Mouse (Mus musculus): Measurements from ENCODE around the gene Scamp5. TPM values are rescaled to one million over a fixed set of nuclear protein-coding genes. Genes with fewer than 3 reads are reported as not detected.

The Scamp5 gene
- not detected for polyA plus RNA-seq (2017; shearing (Covaris generic))

GRCm38 (mm10) chr9:57467896-57468549 lies at the start of gene Scamp5:
TSS of gene Scamp5 (minus strand) at chr9:57468060.

GRCm38 (mm10) chr9:57503622-57504380 lies 35.9 kb upstream of the Scamp5 start, which contains the start of gene Rpp25:
TSS of gene Rpp25 (plus strand) at chr9:57504026.

GRCm38 (mm10) chr9:57439522-57440295 lies 28.2 kb downstream of the Scamp5 start, which contains the start of gene Ppcdc:
TSS of gene Ppcdc (minus strand) at chr9:57440124.

Other genes starting within 250 kb of the Scamp5 start
- not detected for gene Trcg1, start 231.5 kb downstream of the Scamp5 start, polyA plus RNA-seq (2017; shearing (Covaris generic))
- 16.6 TPM for gene 1700017B05Rik, start 205.4 kb downstream of the Scamp5 start, polyA plus RNA-seq (2017; shearing (Covaris generic))
- gene Ppcdc, start 27.9 kb downstream of the Scamp5 start, polyA plus RNA-seq (2017; shearing (Covaris generic)), result 87.5 TPM
- not detected for gene Rpp25, start 36.0 kb upstream of the Scamp5 start, polyA plus RNA-seq (2017; shearing (Covaris generic))
- gene Cox5a, start 53.2 kb upstream of the Scamp5 start, polyA plus RNA-seq (2017; shearing (Covaris generic)), result 242 TPM
- 9.4 TPM for gene Fam219b, start 69.5 kb upstream of the Scamp5 start, polyA plus RNA-seq (2017; shearing (Covaris generic))
- 8.4 TPM for gene Mpi, start 84.7 kb upstream of the Scamp5 start, polyA plus RNA-seq (2017; shearing (Covaris generic))
- gene Scamp2, start 92.9 kb upstream of the Scamp5 start, polyA plus RNA-seq (2017; shearing (Covaris generic)), result 74.7 TPM
- 52.3 TPM for gene Ulk3, start 121.4 kb upstream of the Scamp5 start, polyA plus RNA-seq (2017; shearing (Covaris generic))
- not detected for gene Cplx3, start 138.2 kb upstream of the Scamp5 start, polyA plus RNA-seq (2017; shearing (Covaris generic))
- gene Lman1l, start 152.7 kb upstream of the Scamp5 start, polyA plus RNA-seq (2017; shearing (Covaris generic)), result not detected
- 109 TPM for gene Csk, start 185.6 kb upstream of the Scamp5 start, polyA plus RNA-seq (2017; shearing (Covaris generic))
- gene Cyp1a2, start 215.6 kb upstream of the Scamp5 start, polyA plus RNA-seq (2017; shearing (Covaris generic)), result not detected
- gene Cyp1a1, start 219.9 kb upstream of the Scamp5 start, polyA plus RNA-seq (2017; shearing (Covaris generic)), result 0.14 TPM
- 30.3 TPM for gene Edc3, start 240.5 kb upstream of the Scamp5 start, polyA plus RNA-seq (2017; shearing (Covaris generic))